Mouse (Mus musculus) layer of hippocampus, postnatal 14 days (tissue): ENCODE measurements at regions not wholly inside any gene's neighbourhood (a gene's known extent, or its start where the extent isn't known, plus 50 kb on each side); places are given as distances from the start of the nearest gene placed in this dataset.

Experiments
- DNase-seq, 2 experiments: peaks; one replicate each; pipeline ENCODE4 v3.0.0; 2021 to 2022; ENCODE audit warnings: low spot score in 2 of 2, mixed read lengths in 1 of 2

GRCm38 (mm10) chr8:126538136-126538535 lies 55.6 kb downstream of the Irf2bp2 start:
- no peak for DNase-seq

GRCm38 (mm10) chr8:126536928-126537618 lies 56.7 kb downstream of the Irf2bp2 start:
- peak; percentile 79 to 84 for DNase-seq

GRCm38 (mm10) chr8:126536132-126536927 lies 57.5 kb downstream of the Irf2bp2 start:
- no peak for DNase-seq

- DNase-seq: no peak
These were observed 57.6 kb upstream of the Tarbp1 start for GRCm38 (mm10) chr8:126532284-126532974.

GRCm38 (mm10) chr8:126531459-126531858 lies 56.6 kb upstream of the Tarbp1 start:
- no peak for DNase-seq

GRCm38 (mm10) chr8:126529409-126529808 lies 54.5 kb upstream of the Tarbp1 start:
- no peak for DNase-seq

- no peak for DNase-seq
These were observed 53.7 kb upstream of the Tarbp1 start for GRCm38 (mm10) chr8:126528434-126529080.

- DNase-seq: no peak
These were observed 52.2 kb upstream of the Tarbp1 start for GRCm38 (mm10) chr8:126526864-126527571.

- DNase-seq: no peak
These were observed 50.7 kb upstream of the Tarbp1 start for GRCm38 (mm10) chr8:126525575-126525974.
